Mouse (Mus musculus): Measurements from ENCODE around the gene Aftph. TPM values are rescaled to one million over a fixed set of nuclear protein-coding genes. Genes with fewer than 3 reads are reported as not detected.

The Aftph gene
- 16.1 and 17.4 TPM in 2 replicates for polyA plus RNA-seq (2015; fragmentation: Nextera tagmentation; extraction: Ambion mirVana)

GRCm38 (mm10) chr11:20741201-20742100, at the start of gene Aftph:
Gene Aftph, minus strand, starts transcription at chr11:20741589.

Other genes with a start within 250 kb of the Aftph start
- gene Sertad2, start 198.3 kb downstream of the Aftph start, polyA plus RNA-seq (2015; fragmentation: Nextera tagmentation; extraction: Ambion mirVana): 35.4 and 40.0 TPM in 2 replicates
- 15.8 and 21.2 TPM in 2 replicates for gene Lgalsl, start 89.5 kb upstream of the Aftph start, polyA plus RNA-seq (2015; fragmentation: Nextera tagmentation; extraction: Ambion mirVana)

Measured in spleen, postnatal 0 days (tissue).